Mouse (Mus musculus): ENCODE data around the gene Ccdc3. TPM values are rescaled to one million over a fixed set of nuclear protein-coding genes. Genes with fewer than 3 reads are reported as not detected.
"Not testable (repeated sequence)": the region's sequence is repeated elsewhere in the genome, so short reads cannot be mapped to it uniquely, and the experiment has no call there.

Gene Ccdc3
- polyA plus RNA-seq, 1 experiment = 19.2 TPM

DNA sequence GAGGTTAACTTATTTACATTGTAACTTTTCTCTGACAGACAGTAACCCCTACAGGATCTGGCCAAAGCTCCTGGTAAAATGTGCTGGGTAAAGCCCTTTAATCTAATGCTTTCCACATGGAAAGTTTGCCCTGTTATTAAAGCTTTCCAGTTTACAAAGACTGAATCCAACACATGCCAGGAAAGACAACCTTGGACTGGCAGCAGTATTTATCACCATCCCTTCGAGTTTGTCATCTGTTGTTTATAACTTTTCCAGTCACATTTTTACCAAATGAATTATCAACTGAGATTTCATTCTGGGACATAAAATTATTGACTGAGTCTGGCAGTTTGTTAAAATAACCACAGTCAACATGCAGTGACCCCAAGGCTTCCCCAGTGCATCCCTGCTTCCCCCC lies 77.0 kb downstream of the Ccdc3 start:
- DNase-seq (ENCODE audit: low read depth) = no peak

GRCm38 (mm10) chr2:5215252-5215815 lies 77.8 kb downstream of the Ccdc3 start:
- no peak for DNase-seq (ENCODE audit: low read depth)

GRCm38 (mm10) chr2:5219206-5219605 lies 81.6 kb downstream of the Ccdc3 start:
- no peak for DNase-seq (ENCODE audit: low read depth)

DNA sequence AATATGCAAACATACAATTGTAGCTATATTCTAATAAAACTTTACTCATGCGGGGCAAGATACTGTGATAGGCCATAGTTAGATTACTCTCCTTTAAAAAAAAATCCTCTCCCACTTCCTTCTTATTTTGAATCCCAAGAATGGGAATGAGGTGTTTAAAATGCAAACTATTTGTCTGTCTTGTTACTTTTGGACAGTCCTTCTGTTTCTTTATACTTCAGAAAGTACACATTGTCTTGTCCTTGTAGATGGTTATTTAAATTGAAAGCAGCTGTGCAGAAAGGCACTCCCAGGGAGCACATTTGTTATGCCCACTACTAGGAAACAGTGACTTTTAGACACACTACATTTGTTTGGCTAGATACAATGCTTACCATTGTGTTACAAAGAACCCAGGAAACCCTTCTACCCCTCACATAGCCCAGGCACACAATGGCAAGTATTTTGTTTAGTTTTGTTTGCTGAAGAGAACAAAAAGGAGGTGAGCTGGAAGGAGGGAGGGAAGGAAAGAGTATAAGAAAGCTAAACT lies 82.3 kb downstream of the Ccdc3 start:
- no peak for DNase-seq (ENCODE audit: low read depth)

GRCm38 (mm10) chr2:5222571-5222970 lies 85.0 kb downstream of the Ccdc3 start:
- DNase-seq (ENCODE audit: low read depth) = no peak

DNA sequence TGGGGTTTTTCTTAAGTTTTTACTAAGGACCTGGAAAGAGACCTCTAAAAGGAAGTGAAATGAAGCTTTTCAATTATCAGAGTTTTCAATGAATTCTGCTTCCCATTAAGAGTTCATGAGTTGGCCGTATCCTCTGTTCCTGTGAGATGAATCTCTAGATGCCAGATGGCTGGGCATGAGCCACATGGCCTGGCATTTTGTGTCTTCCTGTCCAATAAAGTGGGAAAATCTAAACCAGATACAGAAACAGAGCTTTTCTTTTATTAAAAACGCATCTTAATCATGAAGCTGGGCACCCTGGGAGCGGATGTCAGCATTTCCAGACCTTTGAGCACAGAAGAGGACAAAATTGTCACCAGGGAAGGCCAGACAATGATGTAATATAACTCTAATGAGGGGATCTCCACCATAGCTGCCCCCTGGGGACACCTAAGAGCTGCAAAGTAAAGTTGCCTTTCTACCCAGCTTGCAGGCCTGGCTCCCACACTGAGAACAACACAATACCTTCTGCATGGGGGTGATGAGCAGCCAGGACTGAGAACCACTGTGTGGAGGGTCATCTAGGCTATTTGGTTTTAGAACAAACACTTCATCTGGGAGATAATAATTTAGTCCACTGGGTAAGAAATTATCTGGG lies 99.4 kb downstream of the Ccdc3 start:
- no peak for DNase-seq (ENCODE audit: low read depth)

- no peak for DNase-seq (ENCODE audit: low read depth)
Observed at GRCm38 (mm10) chr2:5237870-5238269, 100.3 kb downstream of the Ccdc3 start.

- DNase-seq (ENCODE audit: low read depth) = peak; percentile 69
Observed at GRCm38 (mm10) chr2:5239492-5239891, 101.9 kb downstream of the Ccdc3 start.

- DNase-seq (ENCODE audit: low read depth) = no peak
Observed at GRCm38 (mm10) chr2:5241469-5241897, 103.9 kb downstream of the Ccdc3 start.

DNA sequence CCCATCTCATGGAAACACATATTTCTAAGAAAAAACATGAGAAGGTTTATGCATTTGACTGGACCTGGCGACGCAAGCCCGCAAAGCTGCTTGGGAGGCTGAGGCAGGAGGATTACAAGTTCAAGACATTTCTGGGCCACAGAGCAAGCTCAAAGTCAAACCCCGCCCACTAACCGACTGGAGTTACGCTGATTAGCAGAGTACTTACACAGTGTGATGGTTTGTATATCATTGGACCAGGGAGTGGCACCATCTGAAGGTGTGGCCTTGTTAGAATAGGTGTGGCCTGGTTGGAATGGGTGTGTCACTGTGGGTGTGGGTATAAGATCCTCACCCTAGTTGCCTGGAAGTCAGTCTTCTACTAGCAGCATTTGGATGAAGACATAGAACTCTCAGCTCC lies 111.6 kb downstream of the Ccdc3 start:
- DNase-seq (ENCODE audit: low read depth) = not testable (repeated sequence)

GRCm38 (mm10) chr2:5249969-5250368 lies 112.4 kb downstream of the Ccdc3 start:
- no peak for DNase-seq (ENCODE audit: low read depth)

- no peak for DNase-seq (ENCODE audit: low read depth)
Observed at GRCm38 (mm10) chr2:5258250-5258649, 120.7 kb downstream of the Ccdc3 start.

DNA sequence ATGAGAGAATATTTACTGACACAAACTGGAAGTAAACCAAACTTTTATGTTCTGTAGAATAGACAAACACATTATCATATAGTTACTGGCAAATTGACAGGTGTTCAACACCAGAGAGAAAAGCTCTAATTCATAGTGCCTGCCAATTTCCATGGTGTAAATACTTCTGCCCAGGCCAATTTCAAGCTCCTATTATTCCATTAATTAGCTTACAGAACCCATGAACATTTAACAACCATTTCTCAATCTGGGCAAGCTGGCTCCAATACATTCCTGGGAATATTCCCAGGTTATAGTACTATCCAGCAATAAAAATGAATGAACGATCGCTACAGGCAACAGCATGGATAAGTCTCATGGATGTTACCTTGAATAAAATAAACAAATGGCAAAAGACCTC lies 124.7 kb downstream of the Ccdc3 start:
- DNase-seq (ENCODE audit: low read depth) = peak; percentile 93

DNA sequence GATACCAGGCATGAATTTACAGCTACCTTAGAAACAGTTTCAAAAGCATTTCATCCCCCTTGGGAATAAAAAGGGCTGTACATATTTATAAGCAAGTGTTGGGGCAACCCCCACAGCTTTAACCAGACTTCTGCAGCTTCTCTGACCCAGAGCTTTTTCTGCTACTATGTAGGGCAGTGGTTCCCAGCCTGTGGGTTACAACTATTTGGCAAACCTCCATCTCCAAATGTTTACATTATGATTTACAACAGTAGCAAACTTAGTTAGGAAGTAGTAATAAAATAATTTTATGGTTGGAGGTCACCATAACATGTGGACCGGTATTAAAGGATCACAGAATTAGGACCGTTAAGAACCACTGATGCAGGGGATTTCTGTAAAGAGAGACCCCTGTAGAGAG lies 130.4 kb downstream of the Ccdc3 start:
- no peak for DNase-seq (ENCODE audit: low read depth)

Other genes with a start within 250 kb of the Ccdc3 start
- gene Phyh, start 218.8 kb upstream of the Ccdc3 start, polyA plus RNA-seq (2012; rRNA removed) = 74.3 and 75.3 TPM in 2 replicates
- gene Ucma, start 161.7 kb upstream of the Ccdc3 start, polyA plus RNA-seq (2012; rRNA removed) = 0.20 TPM in 1 of 2 replicates, not detected in the other
- 0.57 and 1.1 TPM in 2 replicates for gene Mcm10, start 125.0 kb upstream of the Ccdc3 start, polyA plus RNA-seq (2012; rRNA removed)
- gene Optn, start 73.7 kb upstream of the Ccdc3 start, polyA plus RNA-seq (2012; rRNA removed) = 9.8 TPM in 2 replicates

All from gonadal fat pad, adult 2 months (tissue).